Mouse (Mus musculus) E14TG2a.4 (cell line): ENCODE data around the gene Cox20.

Source experiments
- H3K27me3 ChIP-seq: 2 replicates; pipeline ENCODE4 v1.6.1; 2014; ENCODE audit warnings: low read length, control low read depth; ENCODE audit not compliant: insufficient read depth
- H3K36me3 ChIP-seq: 2 replicates; pipeline ENCODE4 v1.6.1; 2014; ENCODE audit warnings: low read length, control low read depth; ENCODE audit not compliant: insufficient read depth
- H3K4me1 ChIP-seq: replicated peaks from 2 replicates; pipeline ENCODE4 v1.6.1; 2014; ENCODE audit warnings: low read depth, low read length, control low read depth
- H3K4me3 ChIP-seq: replicated peaks from 2 replicates; pipeline ENCODE4 v1.5.1; 2014; ENCODE audit warnings: mild to moderate bottlenecking, low read length
- H3K9me3 ChIP-seq: 2 replicates; pipeline ENCODE4 v1.6.1; 2014; ENCODE audit warnings: low read length, control low read depth
- CTCF ChIP-seq: conservative IDR thresholded peaks from 2 replicates; pipeline ENCODE4 v1.5.1; 2014; ENCODE audit warnings: low read length
- NANOG ChIP-seq: IDR thresholded peaks from 2 replicates; pipeline ENCODE4 v1.6.1; 2014; ENCODE audit warnings: borderline replicate concordance, low read length, mixed read lengths
- POU5F1 ChIP-seq: IDR thresholded peaks from 2 replicates; pipeline ENCODE4 v1.6.1; 2014; ENCODE audit warnings: low read length, borderline replicate concordance

The Cox20 gene

GRCm38 (mm10) chr1:178360264-178360663 lies 41.3 kb downstream of the Cox20 start:
- peaks cover 10% of the 10 kb centered on the region for H3K27me3 ChIP-seq
- no peak for TF ChIP-seq POU5F1
- TF ChIP-seq NANOG, result no peak
- TF ChIP-seq CTCF, result no peak
- H3K36me3 ChIP-seq, result no peaks in the 10 kb centered on the region
- H3K4me3 ChIP-seq, result peak overlapping the region; percentile 63
- H3K9me3 ChIP-seq, result no peaks in the 10 kb centered on the region
- peaks cover 91% of the 10 kb centered on the region for H3K4me1 ChIP-seq

DNA sequence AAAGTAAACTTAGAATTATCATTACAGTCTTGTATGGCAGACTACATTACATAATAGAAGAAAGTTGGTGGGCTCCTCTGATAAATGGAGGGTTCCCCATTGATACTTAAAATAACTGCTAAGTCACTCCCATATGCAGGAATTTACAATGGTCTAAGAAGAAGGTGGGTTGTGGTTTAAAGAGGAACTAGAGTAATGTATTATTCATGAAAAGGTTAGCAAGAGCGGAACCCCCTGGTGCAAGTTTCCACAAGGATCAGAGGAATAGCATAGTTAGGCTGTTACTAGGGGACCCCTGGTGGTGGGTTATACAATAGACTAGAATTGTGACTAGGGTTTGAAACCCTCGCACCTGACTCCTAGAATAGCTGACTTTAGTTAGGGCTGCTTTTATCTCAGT lies 41.8 kb downstream of the Cox20 start:
- Histone ChIP-seq H3K4me3 (0 out of 2 replicates have a peak overlapping the region, but pooled peaks have one; percentile 63), H3K36me3 (no peaks in the 10 kb centered on the region), H3K4me1 (peaks cover 94% of the 10 kb centered on the region), H3K27me3 (peaks cover 10% of the 10 kb centered on the region), H3K9me3 (no peaks in the 10 kb centered on the region)
- TF ChIP-seq POU5F1, result peak; percentile 84; the same call in 1 of the 2 replicates
- peak; percentile 35 for TF ChIP-seq CTCF
- peak; percentile 81; the same call in 1 of the 2 replicates for TF ChIP-seq NANOG

DNA sequence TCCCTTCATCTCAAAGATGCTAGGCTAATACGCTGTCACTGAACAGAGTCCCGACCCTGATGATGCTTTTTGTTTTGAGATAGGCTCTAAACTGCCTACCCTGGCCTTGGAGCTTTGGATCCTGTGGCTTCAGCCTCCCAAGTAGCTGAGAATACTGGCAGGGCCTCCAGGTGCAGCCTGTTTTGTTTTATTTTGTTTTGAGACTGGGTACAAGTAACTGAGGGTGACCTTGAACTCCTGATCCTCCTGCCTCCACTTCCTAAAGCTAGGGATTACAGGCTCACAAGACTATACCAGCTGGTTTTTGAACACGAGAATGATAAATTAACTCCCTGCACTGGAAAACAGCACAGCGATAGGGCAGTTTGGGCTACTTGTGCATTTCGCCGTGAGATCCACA lies 46.2 kb downstream of the Cox20 start:
- TF ChIP-seq CTCF (no peak), POU5F1 (no peak), NANOG (no peak)
- no peaks in the 10 kb centered on the region for H3K36me3 ChIP-seq
- H3K27me3 ChIP-seq, result peaks cover 10% of the 10 kb centered on the region
- peaks cover 85% of the 10 kb centered on the region for H3K4me1 ChIP-seq
- H3K4me3 ChIP-seq, result no peak overlapping the region
- H3K9me3 ChIP-seq, result no peaks in the 10 kb centered on the region

- Histone ChIP-seq H3K36me3 (no peaks in the 10 kb centered on the region), H3K9me3 (no peaks in the 10 kb centered on the region), H3K4me3 (peak overlapping the region; percentile 80), H3K4me1 (peaks cover 63% of the 10 kb centered on the region), H3K27me3 (peaks cover 7% of the 10 kb centered on the region; the same call in 1 of the 2 replicates)
- TF ChIP-seq NANOG (no peak), CTCF (no peak), POU5F1 (no peak)
These were observed 49.2 kb downstream of the Cox20 start for GRCm38 (mm10) chr1:178368121-178368520.

DNA sequence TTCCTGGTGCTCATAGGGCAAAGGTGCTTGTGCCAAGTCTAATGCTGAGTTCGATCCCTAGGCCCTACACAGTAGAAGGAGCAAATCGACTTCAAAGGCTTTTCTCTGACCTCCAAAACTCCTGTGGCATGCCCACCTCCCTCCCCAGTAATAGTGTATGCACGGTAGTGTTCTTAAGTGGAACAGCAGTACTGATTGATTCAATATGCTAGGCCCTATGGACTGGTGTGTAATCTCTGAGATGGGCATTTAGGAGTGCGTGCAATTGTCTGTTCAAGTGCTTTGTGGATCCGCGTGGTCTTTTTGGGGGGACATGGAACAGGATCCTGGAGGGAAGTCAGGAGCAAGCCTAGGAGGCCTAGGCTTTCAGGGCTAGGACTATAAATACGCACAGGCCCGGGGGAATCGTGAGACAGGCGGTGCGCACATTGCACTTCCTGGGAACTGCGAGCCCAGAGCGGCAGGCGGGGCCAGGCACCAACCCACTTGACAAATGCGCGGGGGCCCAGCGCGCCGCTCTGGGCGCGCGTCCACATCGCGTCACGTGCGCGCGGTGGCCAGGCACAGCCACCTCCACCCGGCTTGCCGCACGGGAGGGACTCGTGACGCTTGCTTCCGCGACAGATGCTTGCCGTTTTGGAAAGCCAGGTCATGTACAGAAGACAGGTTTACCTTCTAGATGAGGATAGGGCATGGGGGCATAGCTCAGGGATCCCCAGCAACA lies 49.8 kb downstream of the Cox20 start:
- no peaks in the 10 kb centered on the region for H3K36me3 ChIP-seq
- H3K9me3 ChIP-seq, result no peaks in the 10 kb centered on the region
- H3K4me3 ChIP-seq, result peak overlapping the region; percentile 80
- H3K4me1 ChIP-seq, result peaks cover 57% of the 10 kb centered on the region
- TF ChIP-seq CTCF, result no peak
- TF ChIP-seq POU5F1, result no peak
- no peak for TF ChIP-seq NANOG
- peaks cover 3% of the 10 kb centered on the region; the same call in 1 of the 2 replicates for H3K27me3 ChIP-seq

GRCm38 (mm10) chr1:178369272-178369651 lies 50.3 kb downstream of the Cox20 start:
- no peaks in the 10 kb centered on the region for H3K27me3 ChIP-seq

More at GRCm38 (mm10) chr1:178369272-178369651, 50.3 kb downstream of the Cox20 start:
- TF ChIP-seq CTCF, result no peak
- no peak for TF ChIP-seq POU5F1
- TF ChIP-seq NANOG, result no peak
- Histone ChIP-seq H3K9me3 (no peaks in the 10 kb centered on the region), H3K4me1 (peaks cover 51% of the 10 kb centered on the region), H3K4me3 (peak overlapping the region; percentile 80), H3K36me3 (no peaks in the 10 kb centered on the region)
